Mouse (Mus musculus) myocyte (in vitro differentiated cells): ENCODE results near the gene Tpsab1.

Source experiments
- CEBPB ChIP-seq: IDR thresholded peaks from 2 replicates; pipeline ENCODE4 v1.6.1; 2011; ENCODE audit warnings: mild to moderate bottlenecking, moderate library complexity; ENCODE audit not compliant: poor library complexity, insufficient read depth, severe bottlenecking
- E2F4 ChIP-seq: IDR thresholded peaks from one replicate; pipeline ENCODE4 v1.6.1; 2011; ENCODE audit warnings: mild to moderate bottlenecking, control low read depth, moderate library complexity; ENCODE audit not compliant: insufficient read depth
- MAX ChIP-seq: IDR thresholded peaks from one replicate; pipeline ENCODE4 v1.6.1; 2011; ENCODE audit warnings: low read depth, mild to moderate bottlenecking, control low read depth
- MYOD1 ChIP-seq, 3 experiments: IDR thresholded peaks; one replicate each; pipeline ENCODE4 v1.6.1; 2011; ENCODE audit warnings: control low read depth in 2 of 3, low read depth in 2 of 3, mild to moderate bottlenecking in 2 of 3, moderate library complexity in 1 of 3; ENCODE audit not compliant: insufficient read length in 2 of 3, control insufficient read depth in 1 of 3
- POLR2A ChIP-seq: IDR thresholded peaks from one replicate; pipeline ENCODE4 v1.6.1; 2011; ENCODE audit warnings: low read depth, mild to moderate bottlenecking, control low read depth, moderate library complexity; ENCODE audit not compliant: insufficient read length
- POLR2AphosphoS2 ChIP-seq: IDR thresholded peaks from one replicate; pipeline ENCODE4 v1.6.1; 2011; ENCODE audit warnings: low read depth, control low read depth; ENCODE audit not compliant: insufficient read length
- SRF ChIP-seq: IDR thresholded peaks from one replicate; pipeline ENCODE4 v1.6.1; 2011; ENCODE audit warnings: low read depth; ENCODE audit not compliant: control insufficient read depth, insufficient read length
- TCF12 ChIP-seq: IDR thresholded peaks from one replicate; pipeline ENCODE4 v1.6.1; 2011; ENCODE audit warnings: mild to moderate bottlenecking, control low read depth; ENCODE audit not compliant: poor library complexity, insufficient read depth, severe bottlenecking
- TCF3 ChIP-seq: IDR thresholded peaks from one replicate; pipeline ENCODE4 v1.6.1; 2011; ENCODE audit warnings: low read depth, control low read depth; ENCODE audit not compliant: insufficient read length
- USF1 ChIP-seq: IDR thresholded peaks from one replicate; pipeline ENCODE4 v1.6.1; 2011; ENCODE audit warnings: low read depth, mild to moderate bottlenecking, control low read depth, moderate library complexity

DNA sequence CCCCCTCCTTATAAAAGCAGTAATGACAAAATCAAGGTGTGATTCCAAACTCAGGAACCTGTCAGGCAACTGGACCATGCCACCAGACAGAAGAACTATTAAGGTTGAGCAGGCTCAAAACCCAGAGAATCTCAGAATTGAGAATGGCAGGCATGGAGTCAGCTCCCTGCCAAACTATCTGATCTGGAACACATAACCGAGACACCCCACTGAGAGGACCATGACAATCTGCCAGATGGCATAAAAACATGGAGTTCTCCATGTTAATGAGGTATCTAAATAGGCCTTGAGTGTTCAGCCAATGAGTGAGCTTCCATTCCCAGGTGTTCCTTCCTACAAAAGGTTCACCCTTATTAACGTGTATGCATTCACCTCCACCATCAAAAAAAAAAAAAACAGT is 15.9 kb upstream of the Tpsab1 start:
- TF ChIP-seq TCF3 (no peak), POLR2A (no peak), SRF (no peak), USF1 (no peak), TCF12 (no peak), POLR2AphosphoS2 (no peak), MAX (no peak), CEBPB (no peak), E2F4 (no peak), MYOD1 (IDR thresholded peaks at IDR 0.05; ENCODE audit: control insufficient read depth in 1 of 3, insufficient read length in 2 of 3, low read depth in 2 of 3) (no peak)
